Mouse (Mus musculus): ENCODE results near the gene Grip2.

DNA sequence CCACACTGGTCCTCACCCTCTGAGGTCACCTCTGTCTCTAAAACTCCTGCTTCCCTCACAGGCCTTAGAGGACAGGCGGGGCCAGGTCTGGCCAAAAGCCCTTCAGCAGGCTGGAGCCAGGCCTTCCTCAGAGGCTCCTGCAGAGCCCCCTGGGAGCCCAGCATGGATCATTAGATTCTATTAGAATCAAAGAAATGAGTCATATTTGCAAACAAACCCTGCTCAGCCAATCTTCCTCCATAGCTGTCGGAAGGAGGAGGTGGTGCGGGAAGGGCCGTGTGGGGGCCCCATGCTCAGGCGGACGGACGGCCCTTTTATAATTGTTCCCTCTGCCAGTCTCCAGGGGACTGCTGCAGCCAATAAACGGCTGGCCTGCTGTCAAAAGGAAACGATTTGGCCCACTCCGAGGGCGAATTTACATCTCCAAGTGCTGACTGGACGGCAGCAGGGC lies 97.3 kb downstream of the Grip2 start:
- no peak for TF ChIP-seq CTCF (IDR thresholded peaks at IDR 0.05; ENCODE audit: control insufficient read depth, insufficient read depth, insufficient replicate concordance, low read depth, low read length)
- no peak for TF ChIP-seq POLR2A (IDR thresholded peaks at IDR 0.05; ENCODE audit: control insufficient read depth, low read depth, low read length)
